Mouse (Mus musculus): ENCODE data around the gene Cdkn2d.

GRCm38 (mm10) chr9:21290589-21290988 is 618 bp downstream of the Cdkn2d start:
- TF ChIP-seq MAX (IDR thresholded peaks at IDR 0.05; ENCODE audit: low read depth): no peak
- TF ChIP-seq POLR2A (IDR thresholded peaks at IDR 0.05; ENCODE audit: insufficient read length, low read depth): no peak
- TF ChIP-seq USF1 (IDR thresholded peaks at IDR 0.05; ENCODE audit: low read depth): no peak
- no peak for TF ChIP-seq E2F4 (IDR thresholded peaks at IDR 0.05; ENCODE audit: insufficient read depth)
- TF ChIP-seq SRF (IDR thresholded peaks at IDR 0.05; ENCODE audit: control insufficient read depth, insufficient read length, low read depth): no peak
- no peak for TF ChIP-seq POLR2AphosphoS2 (IDR thresholded peaks at IDR 0.05; ENCODE audit: insufficient read length, low read depth)
- TF ChIP-seq CEBPB (IDR thresholded peaks at IDR 0.05; ENCODE audit: insufficient read depth, poor library complexity, severe bottlenecking): no peak
- TF ChIP-seq TCF3 (IDR thresholded peaks at IDR 0.05; ENCODE audit: insufficient read length, low read depth): no peak
- TF ChIP-seq MYOG (IDR thresholded peaks at IDR 0.05; ENCODE audit: control insufficient read depth in 1 of 3, insufficient read depth in 1 of 3, insufficient read length in 2 of 3, low read depth in 2 of 3): no peak
- no peak for TF ChIP-seq REST (IDR thresholded peaks at IDR 0.05; ENCODE audit: insufficient read depth, insufficient read length)
- TF ChIP-seq TCF12 (IDR thresholded peaks at IDR 0.05; ENCODE audit: insufficient read depth, poor library complexity, severe bottlenecking): no peak
- no peak for TF ChIP-seq MYOD1 (IDR thresholded peaks at IDR 0.05; ENCODE audit: control insufficient read depth in 1 of 3, insufficient read length in 2 of 3, low read depth in 2 of 3)
